Mouse (Mus musculus) CD4-positive, CD25-positive, alpha-beta regulatory T cell, adult 2 months (primary cell): Measurements from ENCODE around the gene Dmrtc1a.
"Not testable (repeated sequence)": the region's sequence is repeated elsewhere in the genome, so short reads cannot be mapped to it uniquely, and the experiment has no call there.

Experiments
- DNase-seq: peaks from one replicate; pipeline ENCODE4 v3.0.0-alpha.2; 2012; ENCODE audit warnings: low read depth, low spot score

The Dmrtc1a gene

DNA sequence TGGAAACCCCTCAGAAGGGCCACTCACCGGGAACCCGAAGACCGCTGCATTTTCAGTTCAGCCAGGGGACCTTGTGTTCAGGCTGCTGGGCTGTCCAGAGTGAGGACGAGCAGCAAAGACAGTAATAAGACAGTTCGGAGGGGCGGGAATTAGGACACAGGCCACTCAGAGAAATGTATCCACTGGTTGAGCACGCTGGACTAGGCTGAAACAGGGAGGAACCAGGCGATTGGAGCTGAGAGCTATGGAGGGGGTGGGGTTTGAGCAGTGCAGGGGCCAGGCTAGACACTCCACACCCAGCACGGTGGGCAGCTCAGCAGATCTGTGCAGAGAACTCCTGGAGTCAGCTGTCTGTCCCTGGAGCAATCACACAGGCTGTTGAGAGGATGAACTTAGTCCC is at the start of gene Dmrtc1a, which contains the start of gene 1700011M02Rik:
Gene Dmrtc1a (minus strand): TSS at position 101 of the 400 bp plus-strand sequence.
Gene 1700011M02Rik (plus strand): TSS at position 319 of the 400 bp plus-strand sequence.
- not testable (repeated sequence) for DNase-seq

DNA sequence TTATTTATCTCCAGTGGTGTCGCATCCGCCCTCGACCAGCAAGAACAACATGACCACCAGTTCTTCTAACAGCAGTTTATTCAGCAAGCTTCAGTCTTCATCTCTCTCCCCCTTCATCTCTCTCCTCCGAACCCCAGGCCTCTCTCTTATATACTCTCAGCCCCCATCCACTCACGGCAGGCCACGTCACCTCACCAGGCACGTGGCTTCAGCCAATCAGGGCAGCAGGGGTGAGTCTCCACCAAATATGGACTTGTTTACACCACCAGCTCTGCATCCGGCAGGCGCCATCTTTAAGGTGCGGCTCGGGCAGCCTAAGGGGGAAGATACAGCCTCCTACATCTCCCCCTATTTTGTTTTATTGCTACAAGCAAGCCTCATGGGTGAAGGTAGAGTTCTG is 41.6 kb upstream of the Dmrtc1a start:
- not testable (repeated sequence) for DNase-seq

DNA sequence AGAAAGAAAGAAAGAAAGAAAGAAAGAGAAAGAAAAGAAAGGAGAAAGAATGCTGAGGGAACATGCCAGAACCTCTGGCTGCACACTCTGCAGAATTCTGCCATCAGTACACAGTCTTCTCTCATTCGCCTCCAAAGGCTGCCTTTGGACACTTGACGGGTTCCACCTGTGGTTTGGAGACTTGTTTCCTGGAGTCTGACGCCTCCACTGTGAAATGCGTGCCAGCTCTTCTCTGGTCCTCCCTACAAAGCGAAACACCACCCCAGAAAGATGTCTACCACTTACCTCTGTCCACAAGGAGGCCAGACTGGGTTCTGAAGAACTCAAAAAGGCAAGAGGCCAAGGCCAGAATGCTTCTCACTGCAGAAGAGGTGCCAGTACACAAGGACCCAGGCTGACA is 28.3 kb upstream of the Dmrtc1a start:
- no peak for DNase-seq

DNA sequence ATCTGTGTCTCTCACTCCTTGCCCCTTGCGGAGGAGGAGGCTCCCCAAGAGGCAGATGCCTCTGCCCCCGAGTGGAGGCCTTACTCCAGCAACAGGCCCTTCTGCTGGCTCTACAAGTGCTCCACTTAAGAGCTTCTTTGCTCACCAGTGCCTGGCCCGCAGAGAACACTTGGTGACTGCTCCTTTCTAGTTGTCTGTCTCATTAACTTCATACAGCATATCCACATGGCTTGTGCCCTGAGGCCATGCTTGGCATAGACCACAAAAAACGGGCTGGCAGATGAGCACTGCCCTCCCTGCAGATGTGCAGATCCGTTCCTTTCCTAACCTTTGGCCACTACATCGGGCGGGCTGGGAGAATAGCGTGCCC is 25.9 kb upstream of the Dmrtc1a start:
- no peak for DNase-seq

DNA sequence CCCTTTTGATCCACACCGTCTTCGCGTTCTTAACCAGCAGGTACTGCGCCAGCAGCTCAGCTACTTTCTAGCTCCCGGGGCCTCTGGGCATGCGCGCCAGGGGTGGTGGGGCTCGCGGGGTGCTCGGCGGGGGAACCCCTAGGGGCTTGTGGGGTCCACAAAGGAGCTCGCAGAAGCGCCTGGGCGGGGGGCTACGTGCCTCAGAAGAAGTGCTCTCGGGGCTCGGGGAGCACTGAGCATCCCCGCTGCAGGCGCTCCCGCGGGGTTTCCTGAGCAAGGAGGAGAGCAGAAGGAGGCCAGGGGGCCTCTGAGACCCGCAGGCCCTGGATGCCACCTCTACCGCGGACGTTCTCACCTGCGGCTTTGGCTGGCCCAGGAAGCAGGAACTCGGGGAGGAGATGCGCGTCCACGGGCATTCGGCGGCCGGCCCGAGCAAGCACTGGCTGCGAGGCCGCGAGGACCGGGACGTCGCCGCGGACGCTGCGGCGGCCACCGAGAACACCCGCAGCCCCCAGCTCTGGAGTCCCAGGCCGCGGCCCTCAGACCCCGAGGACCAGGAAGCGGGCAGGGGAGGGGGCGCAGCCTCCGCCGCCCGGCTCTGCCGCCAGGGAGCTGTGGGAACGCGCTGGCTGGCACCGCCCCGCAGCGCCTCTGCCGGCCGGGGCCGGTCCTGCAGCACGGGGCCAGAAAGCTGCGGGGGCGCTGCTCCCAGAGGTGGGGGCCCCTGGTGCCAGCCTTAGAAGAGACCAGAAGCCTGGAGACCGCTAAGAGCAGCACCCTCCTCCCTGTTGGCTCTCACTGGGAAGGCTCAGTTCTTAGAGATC is 25.3 kb upstream of the Dmrtc1a start:
- DNase-seq: peak; percentile 33

DNA sequence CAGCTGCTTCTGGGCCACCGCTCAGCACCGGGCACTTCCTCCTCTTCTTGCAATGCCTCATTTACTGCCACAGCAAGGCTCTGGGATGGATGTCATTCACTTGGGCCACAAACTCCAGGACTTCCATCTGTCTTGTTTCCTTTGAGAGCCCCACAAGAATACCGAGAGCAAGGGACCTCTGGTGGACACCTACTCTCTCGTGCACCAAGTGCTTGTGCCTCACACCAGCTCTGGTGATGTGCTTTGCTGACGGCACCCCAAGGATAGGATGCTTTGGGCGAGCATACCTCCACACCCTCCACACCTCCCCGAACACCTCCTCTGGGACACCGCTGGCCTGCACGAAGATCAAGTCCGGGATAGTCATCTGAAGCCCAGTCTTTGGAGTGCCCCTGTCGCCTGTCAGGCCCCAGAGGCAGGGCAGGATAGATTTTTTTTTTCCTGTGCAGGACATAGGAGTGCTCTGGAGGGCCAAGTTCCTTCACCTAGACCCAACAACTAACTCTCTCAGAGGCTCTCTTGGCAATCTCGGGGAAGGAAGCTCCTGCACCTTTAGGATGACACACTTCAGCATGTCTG is 24.6 kb upstream of the Dmrtc1a start:
- DNase-seq: no peak

DNA sequence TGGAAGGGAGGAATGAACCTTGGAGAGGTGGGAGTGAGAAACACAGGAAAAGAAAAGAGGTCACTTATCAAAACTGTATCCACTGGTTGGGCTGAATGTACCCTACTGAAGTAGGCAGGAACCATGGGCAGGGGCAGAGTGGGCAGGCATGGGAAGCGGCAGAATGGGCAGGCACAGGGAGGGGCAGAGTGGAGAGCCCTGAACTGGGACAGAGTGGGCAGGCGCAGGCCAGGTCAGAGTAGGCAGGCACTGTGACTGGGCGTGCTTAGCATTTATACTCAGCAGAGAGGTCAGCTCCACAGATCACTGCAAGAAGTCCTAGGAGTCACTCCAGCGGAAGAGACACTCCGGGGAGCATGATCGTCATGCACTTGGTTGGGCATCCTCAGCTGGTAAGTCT is 19.6 kb upstream of the Dmrtc1a start, which contains the start of gene 1700018G05Rik:
Gene 1700018G05Rik (plus strand): TSS at position 301 of the 400 bp plus-strand sequence.
- DNase-seq: not testable (repeated sequence)

DNA sequence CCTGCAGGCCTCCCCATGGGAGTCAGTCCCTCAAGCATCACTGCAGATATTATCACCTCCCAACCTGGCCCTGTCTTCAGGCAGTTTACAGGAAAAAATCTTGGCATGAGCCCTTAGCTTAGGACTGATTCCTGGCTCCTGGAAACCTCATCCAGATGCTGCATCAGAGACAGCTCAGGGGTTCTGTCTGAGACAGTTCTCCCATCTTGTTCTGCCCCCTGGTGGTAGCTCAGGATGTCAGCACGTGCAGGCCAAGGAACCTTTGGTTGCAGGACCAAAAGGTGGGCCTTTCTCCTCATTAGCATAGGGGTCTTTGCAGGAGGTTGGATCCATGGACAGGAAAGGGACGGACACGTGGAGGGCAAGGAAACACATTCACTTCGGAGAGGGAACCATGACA is 18.2 kb upstream of the Dmrtc1a start:
- peak; percentile 2 for DNase-seq

DNA sequence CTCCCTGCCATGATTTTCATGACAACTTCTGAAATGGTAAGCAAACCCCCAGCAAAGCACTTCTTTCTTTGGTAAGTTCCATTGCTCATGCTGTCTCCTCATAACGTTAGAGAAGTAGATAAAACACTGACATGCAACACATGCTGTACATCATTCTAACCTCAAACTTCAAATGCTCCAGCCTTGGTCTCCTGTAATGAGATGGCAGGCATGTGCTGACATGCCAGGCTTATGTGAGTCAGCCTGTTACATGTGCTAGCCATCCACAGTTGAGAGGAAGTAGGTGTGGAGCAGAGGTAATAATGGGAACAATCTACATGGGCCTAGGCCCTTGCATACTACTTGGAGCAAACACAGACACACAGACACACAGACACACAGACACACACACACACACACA is 6.3 kb upstream of the Dmrtc1a start:
- DNase-seq: not testable (repeated sequence)

DNA sequence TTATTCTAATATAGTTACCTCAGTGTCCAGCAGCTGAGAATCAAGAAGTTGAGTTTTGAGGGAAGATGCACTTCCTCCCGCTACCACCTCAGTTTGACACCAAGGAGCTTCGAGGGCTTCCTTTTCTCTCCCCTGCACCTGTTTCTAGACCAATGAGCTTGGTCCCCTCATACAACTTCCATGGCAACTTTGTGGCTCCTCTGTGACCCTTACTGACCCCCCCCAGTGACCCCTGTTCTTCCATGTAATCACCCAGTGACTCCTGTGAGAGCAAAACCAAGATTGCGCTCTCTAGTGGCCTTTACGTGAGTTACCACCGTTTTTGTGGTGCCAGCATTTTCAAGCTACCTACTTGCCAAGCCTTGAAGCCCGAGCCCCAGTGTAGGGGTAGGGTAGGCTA is 40.6 kb downstream of the Dmrtc1a start, which contains the start of gene 1700031F05Rik:
Gene 1700031F05Rik (minus strand): TSS at position 101 of the 400 bp plus-strand sequence.
- DNase-seq: no peak

DNA sequence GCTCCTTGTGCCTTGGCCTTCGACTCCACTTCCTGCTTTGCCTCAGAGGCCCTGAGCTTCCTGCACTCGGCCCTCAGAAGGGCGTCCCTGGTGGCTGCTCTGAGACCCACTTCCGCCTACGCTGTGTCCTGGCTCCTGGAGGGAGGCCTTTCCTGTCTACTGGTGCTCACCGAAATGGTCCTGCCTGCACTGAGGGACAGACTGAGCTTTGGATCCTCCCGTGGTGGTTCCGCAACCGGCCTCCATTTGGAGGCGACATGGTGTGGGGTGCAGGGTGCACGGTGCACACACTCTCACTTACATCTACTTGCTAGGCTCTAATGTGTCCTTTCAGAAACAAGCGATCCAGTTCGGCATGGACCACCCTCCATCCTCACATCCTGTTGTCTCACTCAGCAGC is 54.0 kb downstream of the Dmrtc1a start, which contains the start of gene Dmrtc1c2:
Gene Dmrtc1c2 (minus strand): TSS at position 101 of the 400 bp plus-strand sequence.
- DNase-seq: not testable (repeated sequence)
